Mouse (Mus musculus) T-helper 2 cell (primary cell): ENCODE data around the gene Rerg.

Experiments used
- in situ Hi-C: fragments of 300-600 bp; cut with MboI, MseI; formaldehyde crosslinking; loops from one replicate; pipeline ENCODE4 v1.15.1; 2025; ENCODE audit warnings: high pct_unique_total_duplicates

Rerg gene

DNA sequence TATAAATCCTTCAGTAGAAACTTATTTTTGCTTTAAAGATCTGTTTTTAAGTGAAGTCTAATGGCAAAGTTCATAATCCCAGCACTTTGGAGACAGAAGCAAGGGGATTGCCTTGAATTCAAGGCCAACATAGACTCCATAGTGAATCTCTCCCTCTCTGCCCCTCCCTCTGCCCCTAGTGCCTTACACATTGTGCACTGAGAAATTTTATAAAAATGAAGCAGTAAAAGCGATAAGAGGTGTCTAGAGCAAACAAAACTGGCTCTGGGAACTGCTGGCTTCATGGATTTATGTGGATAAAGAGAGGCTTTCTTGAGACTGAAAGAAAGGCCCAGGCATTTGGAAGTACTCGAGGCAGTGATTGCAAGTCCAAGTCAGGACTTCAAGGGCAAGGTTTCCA, 145.8 kb downstream of the Rerg start:
- in situ Hi-C loops = no loop called here

DNA sequence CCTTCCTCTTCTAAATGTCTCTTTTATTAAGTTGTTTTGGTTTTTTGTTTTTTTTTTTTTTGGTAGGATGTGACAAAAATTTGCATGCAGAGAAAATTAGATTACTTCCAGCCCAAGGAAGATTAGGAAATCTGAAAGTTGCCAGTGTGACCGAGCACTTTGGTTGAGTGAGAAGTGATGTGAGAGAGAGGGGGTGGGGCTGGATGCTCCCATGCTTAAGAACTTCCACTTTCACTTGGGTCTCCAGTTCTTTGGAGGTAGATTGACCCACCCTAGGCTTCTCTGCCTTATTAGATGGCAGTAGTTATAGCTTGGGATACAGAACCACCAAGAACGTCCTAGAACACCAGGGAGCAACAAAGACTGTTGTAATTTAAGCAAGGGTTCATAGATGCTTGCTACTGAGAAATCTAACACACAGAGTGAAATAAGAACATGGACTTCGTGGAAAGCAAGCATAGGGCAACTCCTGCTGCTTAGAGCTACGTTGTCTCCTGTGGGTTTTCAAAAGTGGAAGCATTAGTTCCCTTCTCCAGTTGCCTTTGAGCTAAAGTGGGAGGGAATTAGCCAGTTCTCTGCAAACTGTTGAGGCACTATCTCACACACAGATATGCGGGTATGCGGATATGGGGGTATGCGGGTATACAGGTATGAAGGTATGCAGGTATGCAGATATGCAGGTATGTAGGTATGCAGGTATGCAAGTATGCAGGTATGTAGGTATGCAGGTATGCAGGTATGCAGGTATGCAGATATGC, 152.9 kb downstream of the Rerg start:
- in situ Hi-C loops = no loop called here

DNA sequence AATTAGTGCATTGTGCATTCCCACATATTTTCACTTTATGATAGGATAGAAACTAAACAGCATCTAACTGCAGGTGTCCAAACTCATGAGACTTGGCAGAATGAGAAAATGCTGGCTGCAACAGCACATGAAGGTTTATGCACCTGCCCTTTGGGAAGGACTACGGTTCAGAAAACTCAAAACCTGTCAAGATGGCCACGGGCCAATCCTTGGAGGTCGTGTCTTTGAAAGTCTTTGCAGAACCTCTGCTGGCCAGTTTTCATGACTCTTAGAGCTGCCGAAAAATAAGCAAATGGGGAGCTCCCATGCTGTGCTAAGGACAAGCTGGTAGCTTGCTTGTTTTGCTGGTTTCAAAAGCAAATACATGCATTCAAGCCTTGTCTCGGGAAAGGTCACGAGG, 156.0 kb downstream of the Rerg start:
- in situ Hi-C loops = no loop called here

- in situ Hi-C loops = no loop called here
Measured at GRCm38 (mm10) chr6:137011187-137011586, 159.1 kb downstream of the Rerg start.
